Mouse (Mus musculus): Measurements from ENCODE around the gene Plekhb1.
A peak's percentile ranks its signal among the peaks of the same experiment; 100 is the strongest.

DNA sequence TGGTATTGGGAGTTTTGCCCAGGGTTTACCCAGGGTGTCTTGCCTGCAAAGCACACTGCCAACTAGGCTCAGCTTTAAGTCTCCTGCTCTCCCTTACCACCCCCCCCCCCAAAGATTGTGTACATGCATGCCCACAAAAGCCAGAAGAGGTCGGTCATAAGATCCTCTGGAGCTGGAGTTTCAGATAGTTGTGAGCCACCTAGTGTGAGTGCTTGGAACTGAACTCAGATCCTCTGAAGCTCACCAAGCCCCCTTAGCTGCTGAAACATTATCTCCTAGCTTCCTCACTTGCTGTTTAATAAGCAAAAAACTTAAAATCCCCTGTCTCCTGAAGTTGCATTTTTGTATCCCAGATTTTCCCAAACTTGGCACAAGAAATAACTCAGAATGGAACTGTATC lies 24.6 kb downstream of the Plekhb1 start:
- no peak for TF ChIP-seq EP300 (IDR thresholded peaks at IDR 0.05; ENCODE audit: low read depth)
- peak; percentile 58 for TF ChIP-seq CTCF (IDR thresholded peaks at IDR 0.05; ENCODE audit: low read depth)

Measured in heart, postnatal 0 days (tissue).